In genomic region chr7:49392834-49393233, GRCm38 (mm10) we compare ENCODE assay signal across 15 mouse cellular contexts.
DNase-seq lines count a peak whose midpoint lies in the region; ATAC-seq and TF ChIP-seq lines count a peak whose summit lies in the region.
"Had no signal": no experiment of that assay in that cellular context is flagged by ENCODE, and none has a peak within 500 bp of the region (broad histone marks: within the 10 kb centered on the region; RNA-seq: fewer than 3 reads in every experiment).

No protein-coding gene starts in this region.

- no peak for ATAC-seq in heart, embryonic 13.5 days (ENCODE audit: extremely low read depth, insufficient number of reproducible peaks, low FRiP score, low TSS enrichment)
- peak; percentile 20; the same call in 1 of the 2 replicates for ATAC-seq in stomach, embryonic 16.5 days (ENCODE audit: insufficient read depth, low FRiP score)
- ATAC-seq in stomach, postnatal 0 days (ENCODE audit: low FRiP score, low TSS enrichment): no peak
- ATAC-seq in cerebellum, adult (ENCODE audit: insufficient number of reproducible peaks, low FRiP score, low TSS enrichment): no peak
- no peak for ATAC-seq in megakaryocyte, adult 5-6 weeks (ENCODE audit: poor library complexity, severe bottlenecking)

- no peak overlapping the region for H3K4me3 ChIP-seq in heart, embryonic 13.5 days
- H3K4me3 ChIP-seq in stomach, embryonic 16.5 days (replicated peaks; ENCODE audit: low read length): no peak overlapping the region
- H3K4me3 ChIP-seq in stomach, postnatal 0 days (ENCODE audit: low read depth, low read length): no peak overlapping the region
- H3K4me3 ChIP-seq: liver, embryonic 15.5 days had no signal

- peak overlapping the region; percentile 33; the same call in 1 of the 2 replicates for H3K9ac ChIP-seq in heart, embryonic 13.5 days
- H3K9ac ChIP-seq in stomach, embryonic 16.5 days (ENCODE audit: low read length): no peak overlapping the region
- no peak overlapping the region for H3K9ac ChIP-seq in stomach, postnatal 0 days (ENCODE audit: low read length)
- H3K9ac ChIP-seq: liver, embryonic 15.5 days had no signal

- no peak for DNase-seq in heart, adult 8-10 months (ENCODE audit: low spot score)
- no peak for DNase-seq in stomach, postnatal 0 days (ENCODE audit: low spot score)
- peak; percentile 28 for DNase-seq in lung, postnatal 10 days
- DNase-seq in cerebellum, adult 11 months: no peak
- DNase-seq: adrenal gland, postnatal 36 days; B cell, adult 2 months; gastrocnemius, postnatal 25 days; kidney, adult 11 months; kidney, postnatal 4 days; thymus, adult 2 months had no signal

- no peaks in the 10 kb centered on the region for H3K36me3 ChIP-seq in heart, embryonic 13.5 days
- H3K36me3 ChIP-seq in stomach, embryonic 16.5 days (ENCODE audit: control insufficient read depth, insufficient read depth, low read length): no peaks in the 10 kb centered on the region
- no peaks in the 10 kb centered on the region for H3K36me3 ChIP-seq in stomach, postnatal 0 days (ENCODE audit: control insufficient read depth, insufficient read depth, low read length)
- H3K36me3 ChIP-seq: liver, embryonic 15.5 days had no signal

- WGBS in heart, embryonic 13.5 days: 50% methylated on average over 3 of the region's 3 CpGs
- WGBS in stomach, embryonic 16.5 days: 50% methylated on average over 3 of the region's 3 CpGs
- WGBS in stomach, postnatal 0 days: 47% methylated on average over 3 of the region's 3 CpGs

- no peak for TF ChIP-seq CTCF in stomach, postnatal 0 days (IDR thresholded peaks at IDR 0.05; ENCODE audit: low read depth)

- 0 out of 2 replicates have a peak, but pooled peaks cover 3% of the 10 kb centered on the region for H3K9me3 ChIP-seq in heart, embryonic 13.5 days
- H3K9me3 ChIP-seq in stomach, embryonic 16.5 days (replicated peaks; ENCODE audit: control insufficient read depth, low read length): no peaks in the 10 kb centered on the region
- H3K9me3 ChIP-seq in stomach, postnatal 0 days (ENCODE audit: control insufficient read depth, low read length): no peaks in the 10 kb centered on the region
- H3K9me3 ChIP-seq: liver, embryonic 15.5 days had no signal

- H3K27ac ChIP-seq in heart, embryonic 13.5 days (replicated peaks): no peak overlapping the region
- H3K27ac ChIP-seq in stomach, embryonic 16.5 days (ENCODE audit: low read length): no peak overlapping the region; the same call in 1 of the 2 replicates
- no peak overlapping the region for H3K27ac ChIP-seq in stomach, postnatal 0 days (replicated peaks)
- H3K27ac ChIP-seq: liver, embryonic 15.5 days had no signal

- TF ChIP-seq EP300 in stomach, postnatal 0 days (optimal IDR thresholded peaks at IDR 0.05): no peak

- H3K4me2 ChIP-seq in heart, embryonic 13.5 days: no peak overlapping the region
- no peak overlapping the region for H3K4me2 ChIP-seq in stomach, embryonic 16.5 days (ENCODE audit: low read depth, low read length)
- H3K4me2 ChIP-seq in stomach, postnatal 0 days (replicated peaks; ENCODE audit: low read depth): no peak overlapping the region
- H3K4me2 ChIP-seq: liver, embryonic 15.5 days had no signal

- peaks cover 34% of the 10 kb centered on the region for H3K4me1 ChIP-seq in heart, embryonic 13.5 days
- peaks cover 19% of the 10 kb centered on the region; the same call in 1 of the 2 replicates for H3K4me1 ChIP-seq in stomach, embryonic 16.5 days (ENCODE audit: control insufficient read depth, insufficient read depth, low read length)
- H3K4me1 ChIP-seq in stomach, postnatal 0 days (replicated peaks; ENCODE audit: control insufficient read depth, insufficient read depth): no peaks in the 10 kb centered on the region; the same call in 1 of the 2 replicates

- H3K27me3 ChIP-seq in heart, embryonic 13.5 days (replicated peaks): no peaks in the 10 kb centered on the region
- H3K27me3 ChIP-seq in stomach, embryonic 16.5 days (ENCODE audit: control insufficient read depth, insufficient read depth, low read length): no peaks in the 10 kb centered on the region
- no peaks in the 10 kb centered on the region for H3K27me3 ChIP-seq in stomach, postnatal 0 days (ENCODE audit: control insufficient read depth, insufficient read depth, low read length)
- H3K27me3 ChIP-seq: liver, embryonic 15.5 days had no signal
